Mouse (Mus musculus): ENCODE measurements around the gene Gtpbp8. TPM values are rescaled to one million over a fixed set of nuclear protein-coding genes. Genes with fewer than 3 reads are reported as not detected.

The Gtpbp8 gene
- polyA plus RNA-seq, 1 experiment: 15.3 TPM

GRCm38 (mm10) chr16:44736118-44736517 is 10.0 kb downstream of the Gtpbp8 start:
- H3K9me3 ChIP-seq (replicated peaks; ENCODE audit: control insufficient read depth, insufficient read depth, low read length, poor library complexity, severe bottlenecking): no peaks in the 10 kb centered on the region
- H3K27ac ChIP-seq (ENCODE audit: insufficient read depth, low read length): no peak overlapping the region
- H3K9ac ChIP-seq (ENCODE audit: low read depth, poor library complexity, severe bottlenecking): no peak overlapping the region
- H3K4me1 ChIP-seq (ENCODE audit: control insufficient read depth, insufficient read depth, low read length): no peaks in the 10 kb centered on the region
- H3K36me3 ChIP-seq (ENCODE audit: control insufficient read depth, insufficient read depth, low read length, poor library complexity, severe bottlenecking): peaks cover 54% of the 10 kb centered on the region
- no peak for TF ChIP-seq POLR2A (IDR thresholded peaks at IDR 0.05; ENCODE audit: insufficient read depth, low read length)
- no peak for TF ChIP-seq EP300 (IDR thresholded peaks at IDR 0.05; ENCODE audit: insufficient read depth, low read depth, low read length)
- no peak for TF ChIP-seq CTCF (IDR thresholded peaks at IDR 0.05; ENCODE audit: low read depth, low read length)
- H3K4me3 ChIP-seq (ENCODE audit: low read depth, low read length): no peak overlapping the region
- H3K27me3 ChIP-seq (ENCODE audit: control insufficient read depth, insufficient read depth, low read length, poor library complexity, severe bottlenecking): no peaks in the 10 kb centered on the region

GRCm38 (mm10) chr16:44735676-44736075 is 10.5 kb downstream of the Gtpbp8 start:
- H3K27me3 ChIP-seq (ENCODE audit: control insufficient read depth, insufficient read depth, low read length, poor library complexity, severe bottlenecking): no peaks in the 10 kb centered on the region
- no peak for TF ChIP-seq POLR2A (IDR thresholded peaks at IDR 0.05; ENCODE audit: insufficient read depth, low read length)
- no peak for TF ChIP-seq EP300 (IDR thresholded peaks at IDR 0.05; ENCODE audit: insufficient read depth, low read depth, low read length)
- TF ChIP-seq CTCF (IDR thresholded peaks at IDR 0.05; ENCODE audit: low read depth, low read length): no peak
- H3K36me3 ChIP-seq (ENCODE audit: control insufficient read depth, insufficient read depth, low read length, poor library complexity, severe bottlenecking): peaks cover 58% of the 10 kb centered on the region

GRCm38 (mm10) chr16:44734059-44734458 is 12.1 kb downstream of the Gtpbp8 start:
- Histone ChIP-seq H3K4me1 (ENCODE audit: control insufficient read depth, insufficient read depth, low read length) (no peaks in the 10 kb centered on the region), H3K9me3 (replicated peaks; ENCODE audit: control insufficient read depth, insufficient read depth, low read length, poor library complexity, severe bottlenecking) (no peaks in the 10 kb centered on the region), H3K27ac (ENCODE audit: insufficient read depth, low read length) (no peak overlapping the region), H3K4me3 (ENCODE audit: low read depth, low read length) (no peak overlapping the region), H3K36me3 (ENCODE audit: control insufficient read depth, insufficient read depth, low read length, poor library complexity, severe bottlenecking) (peaks cover 72% of the 10 kb centered on the region), H3K27me3 (ENCODE audit: control insufficient read depth, insufficient read depth, low read length, poor library complexity, severe bottlenecking) (no peaks in the 10 kb centered on the region), H3K9ac (ENCODE audit: low read depth, poor library complexity, severe bottlenecking) (no peak overlapping the region)
- no peak for TF ChIP-seq CTCF (IDR thresholded peaks at IDR 0.05; ENCODE audit: low read depth, low read length)
- no peak for TF ChIP-seq EP300 (IDR thresholded peaks at IDR 0.05; ENCODE audit: insufficient read depth, low read depth, low read length)
- no peak for TF ChIP-seq POLR2A (IDR thresholded peaks at IDR 0.05; ENCODE audit: insufficient read depth, low read length)

More at GRCm38 (mm10) chr16:44735676-44736075, 10.5 kb downstream of the Gtpbp8 start:
- Histone ChIP-seq H3K9ac (ENCODE audit: low read depth, poor library complexity, severe bottlenecking) (no peak overlapping the region), H3K9me3 (replicated peaks; ENCODE audit: control insufficient read depth, insufficient read depth, low read length, poor library complexity, severe bottlenecking) (no peaks in the 10 kb centered on the region), H3K4me1 (ENCODE audit: control insufficient read depth, insufficient read depth, low read length) (no peaks in the 10 kb centered on the region), H3K4me3 (ENCODE audit: low read depth, low read length) (no peak overlapping the region), H3K27ac (ENCODE audit: insufficient read depth, low read length) (no peak overlapping the region)

- Histone ChIP-seq H3K9me3 (replicated peaks; ENCODE audit: control insufficient read depth, insufficient read depth, low read length, poor library complexity, severe bottlenecking) (no peaks in the 10 kb centered on the region), H3K4me1 (ENCODE audit: control insufficient read depth, insufficient read depth, low read length) (peaks cover 2% of the 10 kb centered on the region), H3K27me3 (ENCODE audit: control insufficient read depth, insufficient read depth, low read length, poor library complexity, severe bottlenecking) (no peaks in the 10 kb centered on the region), H3K27ac (ENCODE audit: insufficient read depth, low read length) (no peak overlapping the region), H3K9ac (ENCODE audit: low read depth, poor library complexity, severe bottlenecking) (no peak overlapping the region), H3K4me3 (ENCODE audit: low read depth, low read length) (no peak overlapping the region), H3K36me3 (ENCODE audit: control insufficient read depth, insufficient read depth, low read length, poor library complexity, severe bottlenecking) (peaks cover 54% of the 10 kb centered on the region)
- TF ChIP-seq POLR2A (IDR thresholded peaks at IDR 0.05; ENCODE audit: insufficient read depth, low read length) (no peak), CTCF (IDR thresholded peaks at IDR 0.05; ENCODE audit: low read depth, low read length) (no peak)
Observed at GRCm38 (mm10) chr16:44727525-44727924, 18.6 kb downstream of the Gtpbp8 start.

GRCm38 (mm10) chr16:44725286-44726223 is 20.6 kb downstream of the Gtpbp8 start:
- Histone ChIP-seq H3K27ac (ENCODE audit: insufficient read depth, low read length) (peak overlapping the region; percentile 88; the same call in 1 of the 2 replicates), H3K27me3 (ENCODE audit: control insufficient read depth, insufficient read depth, low read length, poor library complexity, severe bottlenecking) (no peaks in the 10 kb centered on the region), H3K9ac (ENCODE audit: low read depth, poor library complexity, severe bottlenecking) (peak overlapping the region; percentile 98), H3K4me3 (ENCODE audit: low read depth, low read length) (peak overlapping the region; percentile 100), H3K9me3 (replicated peaks; ENCODE audit: control insufficient read depth, insufficient read depth, low read length, poor library complexity, severe bottlenecking) (no peaks in the 10 kb centered on the region), H3K4me1 (ENCODE audit: control insufficient read depth, insufficient read depth, low read length) (peaks cover 2% of the 10 kb centered on the region), H3K36me3 (ENCODE audit: control insufficient read depth, insufficient read depth, low read length, poor library complexity, severe bottlenecking) (peaks cover 35% of the 10 kb centered on the region)
- TF ChIP-seq CTCF (IDR thresholded peaks at IDR 0.05; ENCODE audit: low read depth, low read length): peak; percentile 51
- TF ChIP-seq POLR2A (IDR thresholded peaks at IDR 0.05; ENCODE audit: insufficient read depth, low read length): no peak

- Histone ChIP-seq H3K27me3 (ENCODE audit: control insufficient read depth, insufficient read depth, low read length, poor library complexity, severe bottlenecking) (no peaks in the 10 kb centered on the region), H3K9ac (ENCODE audit: low read depth, poor library complexity, severe bottlenecking) (peak overlapping the region; percentile 98), H3K4me1 (ENCODE audit: control insufficient read depth, insufficient read depth, low read length) (peaks cover 2% of the 10 kb centered on the region), H3K4me3 (ENCODE audit: low read depth, low read length) (peak overlapping the region; percentile 100), H3K36me3 (ENCODE audit: control insufficient read depth, insufficient read depth, low read length, poor library complexity, severe bottlenecking) (peaks cover 36% of the 10 kb centered on the region), H3K27ac (ENCODE audit: insufficient read depth, low read length) (peak overlapping the region; percentile 88), H3K9me3 (replicated peaks; ENCODE audit: control insufficient read depth, insufficient read depth, low read length, poor library complexity, severe bottlenecking) (no peaks in the 10 kb centered on the region)
- TF ChIP-seq EP300 (IDR thresholded peaks at IDR 0.05; ENCODE audit: insufficient read depth, low read depth, low read length) (no peak), CTCF (IDR thresholded peaks at IDR 0.05; ENCODE audit: low read depth, low read length) (no peak), POLR2A (IDR thresholded peaks at IDR 0.05; ENCODE audit: insufficient read depth, low read length) (no peak)
Observed at GRCm38 (mm10) chr16:44724847-44725246, 21.3 kb downstream of the Gtpbp8 start.

Data from ES-Bruce4 (cell line).